Mouse (Mus musculus) heart, embryonic 13.5 days (tissue): ENCODE measurements around the gene Zfp473. TPM values are rescaled to one million over a fixed set of nuclear protein-coding genes. Genes with fewer than 3 reads are reported as not detected.
"Not testable (repeated sequence)": the region's sequence is repeated elsewhere in the genome, so short reads cannot be mapped to it uniquely, and the experiment has no call there.

Experiments used
- ATAC-seq: fragments of 200-750 bp; cut with Nextera tagmentation; 2 replicates; pipeline ENCODE4 v1.8.0; 2017; ENCODE audit warnings: moderate TSS enrichment; ENCODE audit not compliant: insufficient number of reproducible peaks, low FRiP score, low TSS enrichment; ENCODE audit errors: extremely low read depth
- H3K27ac ChIP-seq: fragments of 300-500 bp; sonication (generic); replicated peaks from 2 replicates; pipeline ENCODE4 v1.5.1; 2015; ENCODE audit warnings: moderate library complexity, mild to moderate bottlenecking, inconsistent platforms
- H3K27me3 ChIP-seq: fragments of 300-500 bp; sonication (generic); replicated peaks from 2 replicates; pipeline ENCODE4 v1.6.1; 2015; ENCODE audit warnings: mild to moderate bottlenecking, inconsistent platforms
- H3K36me3 ChIP-seq: fragments of 300-500 bp; sonication (generic); 2 replicates; pipeline ENCODE4 v1.6.1; 2015; ENCODE audit warnings: mild to moderate bottlenecking, inconsistent platforms
- H3K4me1 ChIP-seq: fragments of 300-500 bp; sonication (generic); 2 replicates; pipeline ENCODE4 v1.6.1; 2015; ENCODE audit warnings: inconsistent platforms
- H3K4me2 ChIP-seq: fragments of 300-500 bp; sonication (generic); 2 replicates; pipeline ENCODE4 v1.6.1; 2015; ENCODE audit warnings: inconsistent platforms, mild to moderate bottlenecking, moderate library complexity
- H3K4me3 ChIP-seq: fragments of 300-500 bp; sonication (generic); 2 replicates; pipeline ENCODE4 v1.5.1; 2015; ENCODE audit warnings: moderate library complexity, mild to moderate bottlenecking, inconsistent platforms
- H3K9ac ChIP-seq: fragments of 300-500 bp; sonication (generic); 2 replicates; pipeline ENCODE4 v1.6.1; 2015; ENCODE audit warnings: inconsistent platforms, mild to moderate bottlenecking, moderate library complexity
- H3K9me3 ChIP-seq: fragments of 300-500 bp; sonication (generic); 2 replicates; pipeline ENCODE4 v1.6.1; 2016; ENCODE audit warnings: inconsistent platforms
- WGBS: fragments of 180-500 bp; shearing (Covaris S2); methylation state at CpG from one replicate; pipeline ENCODE4 v1.1.7; 2015; ENCODE audit warnings: mixed read lengths; 5-methylcytosine and 5-hydroxymethylcytosine counted together
- polyA plus RNA-seq: library from polyadenylated mRNA; unstranded; fragments of >200 nt; fragmentation: Nextera tagmentation; extraction: Ambion mirVana; gene quantifications from 2 replicates; pipeline ENCODE4 v1.2.1, GENCODE M21; 2015

Gene Zfp473
- polyA plus RNA-seq, result 0.55 and 0.62 TPM in 2 replicates

DNA sequence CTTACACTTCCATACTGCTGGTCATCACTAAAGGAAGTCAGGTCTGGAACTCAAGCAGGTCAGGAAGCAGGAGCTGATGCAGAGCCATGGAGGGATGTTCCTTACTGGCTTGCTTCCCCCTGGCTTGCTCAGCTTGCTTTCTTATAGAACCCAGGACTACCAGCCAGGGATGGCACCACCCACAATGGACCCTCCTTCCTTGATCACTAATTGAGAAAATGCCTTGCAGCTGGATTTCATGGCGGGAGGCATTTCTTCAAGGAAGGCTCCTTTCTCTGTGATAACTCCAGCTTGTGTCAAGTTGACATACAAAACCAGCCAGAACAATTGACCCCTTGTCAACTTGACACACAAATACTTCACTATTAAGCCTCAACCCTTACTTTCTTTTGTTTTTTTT is at the start of gene Zfp473:
Gene Zfp473 (minus strand): TSS at position 101 of the 400 bp plus-strand sequence.
- not testable (repeated sequence) for ATAC-seq

DNA sequence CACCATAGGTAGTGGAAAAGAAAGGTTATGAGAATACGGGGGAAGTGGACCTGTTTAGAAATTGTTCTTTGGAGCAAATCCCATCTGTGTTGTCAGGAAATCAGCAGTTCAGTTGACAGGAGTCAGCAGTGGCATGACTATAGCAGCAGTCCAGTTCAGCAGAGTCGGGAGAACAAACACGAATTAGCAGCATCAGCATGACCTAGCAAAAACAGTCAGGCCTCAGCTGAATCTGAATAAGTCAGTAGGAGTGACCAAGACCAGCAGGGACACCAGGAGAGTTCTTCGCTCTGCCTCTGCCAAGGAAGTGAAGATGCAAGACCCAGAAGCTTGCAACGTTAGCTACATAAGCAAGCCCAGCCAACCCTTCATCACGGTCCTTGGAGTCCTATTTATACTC is 41.9 kb upstream of the Zfp473 start:
- 70% methylated on average over 6 of the region's 6 CpGs for WGBS

More for the DNA sequence above, at the start of gene Zfp473:
- not testable (repeated sequence) for H3K9me3 ChIP-seq, H3K4me2 ChIP-seq, H3K27me3 ChIP-seq, H3K27ac ChIP-seq, H3K4me3 ChIP-seq, H3K9ac ChIP-seq
- peaks cover 44% of the 10 kb centered on the region for H3K36me3 ChIP-seq
- 88% methylated on average over 1 of the region's 1 CpGs for WGBS
- H3K4me1 ChIP-seq, result peaks cover 18% of the 10 kb centered on the region

DNA sequence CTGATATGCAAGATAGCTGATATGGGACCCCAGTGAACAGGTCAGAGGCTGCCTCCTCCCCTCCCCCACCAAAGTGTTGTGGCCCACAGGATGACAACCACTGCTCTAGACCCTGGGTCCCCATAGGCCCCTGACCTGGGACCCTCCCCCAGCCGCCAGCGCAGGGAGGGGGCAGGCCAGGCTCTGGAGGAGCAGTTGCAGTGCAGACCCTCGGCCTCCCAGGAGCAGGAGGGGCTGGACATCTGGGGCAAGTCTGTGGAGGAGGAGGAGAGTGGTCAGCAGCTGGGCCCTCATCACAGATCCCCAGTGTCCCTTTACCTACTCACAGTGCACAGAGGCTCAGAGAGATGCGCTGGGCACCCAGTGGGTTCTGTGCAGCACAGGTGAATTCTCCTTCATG is 39.2 kb upstream of the Zfp473 start:
- Histone ChIP-seq H3K4me3 (no peak overlapping the region), H3K4me2 (no peak overlapping the region), H3K27ac (no peak overlapping the region), H3K9ac (no peak overlapping the region), H3K36me3 (no peaks in the 10 kb centered on the region), H3K27me3 (peaks cover 18% of the 10 kb centered on the region; the same call in 1 of the 2 replicates), H3K4me1 (no peaks in the 10 kb centered on the region), H3K9me3 (0 out of 2 replicates have a peak, but pooled peaks cover 6% of the 10 kb centered on the region)
- WGBS, result 60% methylated on average over 4 of the region's 4 CpGs
- no peak for ATAC-seq

More for the DNA sequence above, 41.9 kb upstream of the Zfp473 start:
- H3K27ac ChIP-seq, result no peak overlapping the region
- 0 out of 2 replicates have a peak, but pooled peaks cover 9% of the 10 kb centered on the region for H3K27me3 ChIP-seq
- no peak overlapping the region for H3K9ac ChIP-seq
- no peak overlapping the region for H3K4me3 ChIP-seq
- H3K4me2 ChIP-seq, result no peak overlapping the region
- ATAC-seq, result no peak; the same call in 1 of the 2 replicates
- H3K36me3 ChIP-seq, result no peaks in the 10 kb centered on the region
- H3K9me3 ChIP-seq, result peaks cover 15% of the 10 kb centered on the region; the same call in 1 of the 2 replicates
- H3K4me1 ChIP-seq, result no peaks in the 10 kb centered on the region

DNA sequence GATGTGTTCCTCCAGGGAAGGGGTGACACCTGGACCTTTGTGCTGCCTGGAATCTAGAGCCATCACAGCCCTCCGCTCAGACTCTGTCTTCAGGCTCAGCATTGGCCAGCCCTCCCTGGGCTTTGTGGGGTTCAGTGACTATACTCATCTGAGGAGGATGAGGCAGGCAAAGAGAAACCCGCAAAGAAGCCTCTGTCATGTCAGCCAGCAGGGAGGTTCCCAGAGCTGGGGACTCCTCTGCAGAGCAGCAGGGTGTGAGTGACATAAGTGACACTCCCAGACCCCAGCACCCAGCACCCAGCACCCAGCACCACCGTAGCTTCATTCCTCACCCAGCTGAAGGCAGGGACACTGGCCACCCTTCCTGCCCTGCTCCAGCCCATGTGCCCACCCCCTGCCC is 38.7 kb upstream of the Zfp473 start:
- Histone ChIP-seq H3K4me2 (no peak overlapping the region), H3K9ac (no peak overlapping the region), H3K9me3 (0 out of 2 replicates have a peak, but pooled peaks cover 6% of the 10 kb centered on the region), H3K36me3 (no peaks in the 10 kb centered on the region), H3K27me3 (peaks cover 19% of the 10 kb centered on the region; the same call in 1 of the 2 replicates), H3K4me1 (no peaks in the 10 kb centered on the region), H3K27ac (no peak overlapping the region), H3K4me3 (no peak overlapping the region)
- 69% methylated on average over 3 of the region's 3 CpGs for WGBS
- no peak for ATAC-seq

DNA sequence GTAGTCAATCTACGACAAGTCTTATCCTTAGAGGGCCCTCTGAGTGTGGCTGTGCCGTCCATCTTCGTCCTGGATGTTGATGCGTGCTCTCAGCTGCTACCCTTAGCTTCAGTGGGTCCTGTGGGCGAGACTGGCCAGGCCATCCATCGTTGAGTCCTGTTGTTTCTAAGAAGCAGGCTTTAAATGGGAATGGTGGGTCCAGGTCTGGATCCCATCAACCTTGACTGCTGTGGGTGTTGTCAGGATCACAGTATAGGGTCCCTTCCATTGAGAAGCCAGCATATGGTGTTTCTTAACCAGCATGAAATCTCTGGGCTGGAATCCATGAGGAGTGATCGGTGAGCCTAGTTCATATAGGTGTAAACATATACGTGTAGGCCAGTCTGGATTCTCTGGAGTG is 29.3 kb upstream of the Zfp473 start:
- H3K4me3 ChIP-seq, result no peak overlapping the region
- no peak overlapping the region for H3K9ac ChIP-seq
- H3K4me2 ChIP-seq, result no peak overlapping the region
- ATAC-seq, result no peak
- peaks cover under 1% of the 10 kb centered on the region; the same call in 1 of the 2 replicates for H3K27me3 ChIP-seq
- no peaks in the 10 kb centered on the region for H3K4me1 ChIP-seq
- peaks cover 31% of the 10 kb centered on the region for H3K36me3 ChIP-seq
- no peak overlapping the region for H3K27ac ChIP-seq
- H3K9me3 ChIP-seq, result no peaks in the 10 kb centered on the region
- 75% methylated on average over 8 of the region's 8 CpGs for WGBS

DNA sequence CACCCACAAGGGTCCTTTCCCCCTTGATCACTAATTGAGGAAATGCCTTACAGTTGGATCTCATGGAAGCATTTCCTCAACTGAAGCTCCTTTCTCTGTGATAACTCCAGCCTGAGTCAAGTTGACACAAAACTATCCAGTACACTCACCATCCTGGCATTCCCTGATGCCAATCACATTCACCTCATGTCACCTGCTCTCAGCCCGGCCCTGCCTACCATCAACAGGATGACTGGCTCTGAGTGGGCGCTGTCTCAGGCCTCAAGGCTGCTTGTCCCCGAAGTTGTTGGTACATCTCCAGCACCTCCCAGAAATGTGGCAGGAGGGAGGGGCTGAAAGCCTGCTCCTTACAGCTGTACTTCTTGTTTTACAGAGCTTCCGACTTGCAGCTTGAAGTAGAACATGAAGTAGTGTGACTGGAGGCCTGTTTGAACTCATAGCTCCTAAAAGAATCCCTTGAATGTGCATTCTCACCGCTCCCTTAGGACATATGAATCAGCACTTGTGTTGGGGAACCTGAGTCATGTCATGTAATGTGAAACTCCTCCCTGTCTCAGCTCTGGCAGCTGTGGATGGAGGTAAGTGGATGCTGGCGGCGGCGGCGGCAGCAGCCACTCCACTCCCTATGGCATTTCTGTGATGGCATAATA is 26.1 kb upstream of the Zfp473 start:
- WGBS, result 86% methylated on average over 9 of the region's 9 CpGs
- Histone ChIP-seq H3K4me1 (no peaks in the 10 kb centered on the region), H3K27ac (no peak overlapping the region), H3K4me3 (no peak overlapping the region), H3K4me2 (no peak overlapping the region), H3K9ac (no peak overlapping the region), H3K36me3 (peaks cover 63% of the 10 kb centered on the region), H3K9me3 (no peaks in the 10 kb centered on the region), H3K27me3 (no peaks in the 10 kb centered on the region)
- ATAC-seq, result peak; percentile 42; the same call in 1 of the 2 replicates

DNA sequence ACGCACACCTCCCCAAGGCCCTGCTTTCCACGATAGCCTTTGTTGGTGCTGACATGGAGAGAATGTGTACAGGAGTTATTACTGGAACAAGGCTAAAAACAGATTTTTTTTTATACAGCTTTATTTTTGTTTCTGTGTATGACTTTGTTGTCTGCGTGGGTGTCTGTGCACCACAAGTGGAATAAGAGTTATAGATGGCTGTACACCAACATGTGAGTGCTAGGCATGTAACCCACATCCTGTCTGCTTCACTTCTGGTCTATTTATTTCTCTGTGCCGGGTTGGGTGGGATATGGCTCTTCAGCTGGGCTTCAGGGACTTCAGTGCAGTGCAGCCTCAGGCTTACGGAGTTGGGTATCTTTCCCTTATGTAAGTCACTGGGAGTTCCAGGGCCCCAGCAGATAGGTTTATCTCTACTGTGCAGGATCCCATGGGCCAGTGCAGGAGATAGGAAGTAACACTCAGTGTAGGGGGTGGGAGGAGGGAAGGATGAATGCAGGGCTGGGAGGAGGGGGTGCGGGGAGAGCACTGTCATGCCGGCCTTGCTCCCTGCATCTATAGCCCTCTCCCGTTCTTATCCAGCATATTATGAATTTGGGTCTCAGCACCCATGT is 21.8 kb upstream of the Zfp473 start:
- no peak overlapping the region for H3K4me2 ChIP-seq
- H3K4me1 ChIP-seq, result no peaks in the 10 kb centered on the region
- 71% methylated on average over 8 of the region's 8 CpGs for WGBS
- H3K9me3 ChIP-seq, result no peaks in the 10 kb centered on the region
- H3K27me3 ChIP-seq, result no peaks in the 10 kb centered on the region
- no peak overlapping the region for H3K9ac ChIP-seq
- no peak for ATAC-seq
- no peak overlapping the region for H3K4me3 ChIP-seq
- H3K36me3 ChIP-seq, result peaks cover 95% of the 10 kb centered on the region
- H3K27ac ChIP-seq, result no peak overlapping the region

DNA sequence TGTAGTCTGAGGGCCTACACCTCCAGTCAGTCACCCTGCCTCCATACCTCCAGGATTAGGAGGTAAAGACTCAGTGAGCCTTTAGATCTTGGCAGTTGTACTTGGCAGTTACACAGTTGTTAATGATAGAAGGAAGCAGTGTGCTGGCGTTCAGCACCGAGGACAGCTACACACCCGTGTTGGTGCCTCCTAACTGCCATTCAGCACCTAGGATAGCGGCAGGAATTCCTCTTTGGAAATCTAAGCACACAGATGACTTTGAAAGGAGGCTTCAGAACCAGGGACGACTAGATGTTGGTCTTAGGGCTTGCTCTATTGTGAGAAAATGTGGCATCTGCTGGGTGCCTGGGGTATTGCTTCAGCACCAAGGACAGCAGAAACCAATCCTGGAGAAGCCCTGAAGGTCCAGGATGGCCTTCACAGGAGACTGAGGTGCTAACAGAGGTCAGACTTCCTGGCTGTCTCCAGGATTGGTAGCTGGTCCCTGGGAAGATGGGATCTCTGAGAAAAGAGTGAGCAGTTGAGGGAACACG is 19.3 kb upstream of the Zfp473 start:
- H3K27me3 ChIP-seq, result no peaks in the 10 kb centered on the region
- no peak overlapping the region for H3K27ac ChIP-seq
- WGBS, result 11% methylated on average over 6 of the region's 6 CpGs
- H3K4me2 ChIP-seq, result no peak overlapping the region
- no peak for ATAC-seq
- no peaks in the 10 kb centered on the region for H3K4me1 ChIP-seq
- peaks cover 97% of the 10 kb centered on the region for H3K36me3 ChIP-seq
- no peak overlapping the region for H3K9ac ChIP-seq
- no peak overlapping the region for H3K4me3 ChIP-seq
- H3K9me3 ChIP-seq, result no peaks in the 10 kb centered on the region

DNA sequence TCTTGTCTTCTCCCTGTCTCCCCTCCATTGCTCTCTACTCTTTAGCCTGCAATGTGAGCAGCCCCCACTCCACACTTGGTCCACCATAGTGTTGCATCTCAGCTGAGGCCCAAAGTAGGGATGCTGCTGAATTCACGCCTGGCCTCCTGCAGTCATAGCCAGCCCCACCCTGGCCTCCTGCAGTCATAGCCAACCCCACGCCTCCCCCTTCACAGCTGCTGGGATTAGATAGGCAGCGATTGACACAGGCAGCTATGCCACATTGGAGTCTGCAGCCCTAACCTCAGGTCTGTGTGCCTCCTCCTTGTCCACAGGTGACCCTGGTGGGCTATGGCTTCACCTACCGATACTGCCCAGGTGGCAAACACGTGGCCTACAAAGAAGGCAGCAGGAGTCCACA is 17.3 kb upstream of the Zfp473 start:
- no peaks in the 10 kb centered on the region for H3K4me1 ChIP-seq
- no peaks in the 10 kb centered on the region for H3K9me3 ChIP-seq
- no peak overlapping the region for H3K4me2 ChIP-seq
- H3K27ac ChIP-seq, result no peak overlapping the region
- no peak overlapping the region for H3K9ac ChIP-seq
- WGBS, result 78% methylated on average over 5 of the region's 5 CpGs
- no peak for ATAC-seq
- H3K36me3 ChIP-seq, result peaks cover 97% of the 10 kb centered on the region
- no peak overlapping the region for H3K4me3 ChIP-seq
- H3K27me3 ChIP-seq, result no peaks in the 10 kb centered on the region

- Histone ChIP-seq H3K4me1 (no peaks in the 10 kb centered on the region), H3K9ac (no peak overlapping the region), H3K4me2 (no peak overlapping the region), H3K36me3 (peaks cover 96% of the 10 kb centered on the region), H3K27me3 (no peaks in the 10 kb centered on the region), H3K27ac (no peak overlapping the region), H3K9me3 (no peaks in the 10 kb centered on the region), H3K4me3 (no peak overlapping the region)
- no peak for ATAC-seq
These were observed 9.5 kb upstream of the Zfp473 start for GRCm38 (mm10) chr7:44760366-44760765.

GRCm38 (mm10) chr7:44757164-44757563 is 6.3 kb upstream of the Zfp473 start:
- no peaks in the 10 kb centered on the region for H3K9me3 ChIP-seq
- H3K4me1 ChIP-seq, result no peaks in the 10 kb centered on the region
- H3K9ac ChIP-seq, result no peak overlapping the region
- WGBS, result 83% methylated on average over 2 of the region's 2 CpGs
- no peaks in the 10 kb centered on the region for H3K27me3 ChIP-seq
- H3K4me3 ChIP-seq, result no peak overlapping the region
- ATAC-seq, result no peak
- H3K27ac ChIP-seq, result no peak overlapping the region
- H3K4me2 ChIP-seq, result no peak overlapping the region
- peaks cover 99% of the 10 kb centered on the region for H3K36me3 ChIP-seq
